Mouse (Mus musculus) liver, postnatal 0 days (tissue): ENCODE measurements around the gene Syt7. TPM values are rescaled to one million over a fixed set of nuclear protein-coding genes. Genes with fewer than 3 reads are reported as not detected.

Experiments
- ATAC-seq: fragments of 200-750 bp; cut with Nextera tagmentation; 2 replicates; pipeline ENCODE4 v1.8.0; 2017; ENCODE audit warnings: mild to moderate bottlenecking, moderate library complexity
- DNase-seq: peaks from one replicate; pipeline ENCODE4 v3.0.0-alpha.2; 2016
- H3K27ac ChIP-seq: fragments of 300-500 bp; sonication (generic); 2 replicates; pipeline ENCODE4 v1.5.1; 2014; ENCODE audit warnings: antibody characterized with exemption, moderate library complexity, mild to moderate bottlenecking, low read depth
- H3K27me3 ChIP-seq: fragments of 300-500 bp; sonication (generic); 2 replicates; pipeline ENCODE4 v1.6.1; 2014; ENCODE audit warnings: low read length, control low read depth, mixed read lengths; ENCODE audit not compliant: insufficient read depth
- H3K36me3 ChIP-seq: fragments of 300-500 bp; sonication (generic); replicated peaks from 2 replicates; pipeline ENCODE4 v1.6.1; 2014; ENCODE audit warnings: mild to moderate bottlenecking, control low read depth, low read length, moderate library complexity, mixed read lengths; ENCODE audit not compliant: insufficient read depth
- H3K4me1 ChIP-seq: fragments of 300-500 bp; sonication (generic); 2 replicates; pipeline ENCODE4 v1.6.1; 2014; ENCODE audit warnings: antibody characterized with exemption, mild to moderate bottlenecking, control low read depth; ENCODE audit not compliant: insufficient read depth
- H3K4me2 ChIP-seq: fragments of 300-500 bp; sonication (generic); 2 replicates; pipeline ENCODE4 v1.6.1; 2014; ENCODE audit warnings: low read depth, mild to moderate bottlenecking, low read length, moderate library complexity, mixed read lengths
- H3K4me3 ChIP-seq: fragments of 300-500 bp; sonication (generic); 2 replicates; pipeline ENCODE4 v1.5.1; 2014; ENCODE audit warnings: low read depth, low read length
- H3K9ac ChIP-seq: fragments of 300-500 bp; sonication (generic); replicated peaks from 2 replicates; pipeline ENCODE4 v1.6.1; 2014; ENCODE audit warnings: mild to moderate bottlenecking, moderate library complexity
- H3K9me3 ChIP-seq: fragments of 300-500 bp; sonication (generic); 2 replicates; pipeline ENCODE4 v1.6.1; 2016; ENCODE audit warnings: mild to moderate bottlenecking, control low read depth, low read length, mixed read lengths
- CTCF ChIP-seq: sonication (generic); IDR thresholded peaks from 2 replicates; pipeline ENCODE4 v1.5.1; 2016; ENCODE audit warnings: antibody characterized with exemption, low read depth
- EP300 ChIP-seq: IDR thresholded peaks from 2 replicates; pipeline ENCODE4 v1.6.1; 2016; ENCODE audit warnings: antibody characterized with exemption, low read depth, mild to moderate bottlenecking
- WGBS: fragments of 180-500 bp; shearing (Covaris S2); extraction: QIAGEN DNeasy Blood & Tissue Kit; methylation state at CpG from one replicate; pipeline ENCODE4 v1.1.7; 2014; ENCODE audit not compliant: insufficient replicate concordance; 5-methylcytosine and 5-hydroxymethylcytosine counted together
- polyA plus RNA-seq: library from polyadenylated mRNA; unstranded; fragments of >200 nt; fragmentation: Nextera tagmentation; extraction: Ambion mirVana; gene quantifications from 2 replicates; pipeline ENCODE4 v1.2.1, GENCODE M21; 2015

Syt7 gene
- polyA plus RNA-seq, 1 experiment from 2014 or later: 0.04 TPM

DNA sequence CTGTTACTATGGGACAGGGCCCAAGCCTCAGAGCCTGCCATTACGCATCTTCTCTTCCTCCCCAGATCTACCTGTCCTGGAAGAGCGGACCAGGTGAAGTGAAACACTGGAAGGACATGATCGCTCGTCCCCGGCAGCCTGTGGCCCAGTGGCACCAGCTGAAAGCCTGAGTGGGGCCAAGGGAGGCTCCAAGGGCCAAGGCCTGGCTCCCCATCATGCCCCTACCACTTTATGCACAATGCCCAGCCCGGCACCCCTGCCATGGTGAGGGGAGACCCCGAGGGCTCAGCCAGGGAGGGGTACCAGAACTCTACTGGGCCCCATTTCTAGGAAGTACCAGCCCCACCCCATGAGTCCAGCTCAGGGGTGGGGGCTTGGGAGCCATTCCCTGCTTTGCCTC, 59.4 kb downstream of the Syt7 start:
- no peak for TF ChIP-seq CTCF
- TF ChIP-seq EP300: no peak
- WGBS: 87% methylated on average over 7 of the region's 7 CpGs
- H3K4me2 ChIP-seq: no peak overlapping the region
- no peak for ATAC-seq
- peaks cover 7% of the 10 kb centered on the region; the same call in 1 of the 2 replicates for H3K27me3 ChIP-seq
- no peaks in the 10 kb centered on the region for H3K36me3 ChIP-seq
- no peak for DNase-seq
- H3K27ac ChIP-seq: no peak overlapping the region
- no peak overlapping the region for H3K9ac ChIP-seq
- no peak overlapping the region for H3K4me3 ChIP-seq
- no peaks in the 10 kb centered on the region; the same call in 1 of the 2 replicates for H3K9me3 ChIP-seq
- H3K4me1 ChIP-seq: no peaks in the 10 kb centered on the region

DNA sequence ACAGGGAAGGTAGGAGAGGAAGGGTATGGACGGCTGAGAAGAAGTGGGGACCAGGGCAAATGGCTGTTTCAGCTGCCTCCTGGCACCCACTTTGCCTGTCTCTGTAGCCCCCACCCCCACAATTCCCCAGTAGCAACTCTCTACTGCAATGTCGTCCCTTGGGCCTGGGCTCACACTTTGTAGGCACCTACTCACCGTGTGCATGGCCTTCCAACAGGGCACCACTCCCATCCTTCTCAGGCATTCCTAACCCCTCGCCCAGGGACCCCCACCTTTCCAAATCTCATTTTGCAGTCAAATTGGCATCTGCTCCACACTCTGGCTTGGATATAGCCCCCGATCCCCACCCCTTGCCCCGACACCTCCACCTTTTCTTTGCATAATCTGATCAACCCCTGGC, 60.3 kb downstream of the Syt7 start:
- WGBS: 67% methylated on average over 6 of the region's 6 CpGs
- DNase-seq (no peak), ATAC-seq (no peak)
- TF ChIP-seq EP300 (no peak), CTCF (no peak)
- Histone ChIP-seq H3K27ac (no peak overlapping the region), H3K27me3 (peaks cover 13% of the 10 kb centered on the region; the same call in 1 of the 2 replicates), H3K4me3 (no peak overlapping the region), H3K9ac (no peak overlapping the region), H3K9me3 (no peaks in the 10 kb centered on the region; the same call in 1 of the 2 replicates), H3K4me2 (no peak overlapping the region), H3K4me1 (no peaks in the 10 kb centered on the region), H3K36me3 (no peaks in the 10 kb centered on the region)

DNA sequence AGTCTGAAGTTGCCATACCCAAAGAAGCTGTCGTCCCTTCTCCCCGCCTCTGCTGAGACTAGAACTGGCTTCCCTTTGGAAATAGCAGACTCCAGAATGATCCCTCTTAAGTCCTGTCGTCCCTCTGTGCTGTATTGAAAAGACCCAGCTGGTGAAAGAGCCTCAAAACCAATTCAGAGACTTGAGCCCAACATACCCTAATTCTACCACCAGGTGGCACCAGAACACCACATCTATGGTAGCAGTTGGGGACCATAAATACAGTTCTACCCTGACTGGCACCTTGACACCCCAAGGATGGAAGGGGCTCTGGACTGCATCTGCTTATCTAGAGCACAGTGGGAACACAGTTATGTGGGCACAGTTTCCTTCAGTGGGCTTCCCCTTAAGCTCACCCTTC, 60.8 kb downstream of the Syt7 start:
- Histone ChIP-seq H3K4me1 (no peaks in the 10 kb centered on the region), H3K27ac (no peak overlapping the region), H3K4me3 (no peak overlapping the region), H3K36me3 (no peaks in the 10 kb centered on the region), H3K9me3 (no peaks in the 10 kb centered on the region; the same call in 1 of the 2 replicates), H3K9ac (no peak overlapping the region), H3K4me2 (no peak overlapping the region), H3K27me3 (peaks cover 17% of the 10 kb centered on the region)
- peak; percentile 96 for TF ChIP-seq CTCF
- TF ChIP-seq EP300: no peak
- WGBS: 8% methylated on average over 3 of the region's 3 CpGs
- DNase-seq: peak; percentile 69
- no peak for ATAC-seq

GRCm38 (mm10) chr19:10454718-10455436, 66.0 kb downstream of the Syt7 start:
- TF ChIP-seq EP300 (no peak), CTCF (no peak)
- no peaks in the 10 kb centered on the region for H3K9me3 ChIP-seq
- no peak overlapping the region for H3K27ac ChIP-seq
- ATAC-seq: no peak
- peaks cover 68% of the 10 kb centered on the region for H3K27me3 ChIP-seq
- WGBS: 56% methylated on average over 4 of the region's 4 CpGs
- H3K4me1 ChIP-seq: peaks cover 9% of the 10 kb centered on the region; the same call in 1 of the 2 replicates
- H3K4me2 ChIP-seq: no peak overlapping the region
- no peak for DNase-seq
- no peak overlapping the region for H3K9ac ChIP-seq
- no peak overlapping the region for H3K4me3 ChIP-seq
- H3K36me3 ChIP-seq: no peaks in the 10 kb centered on the region

GRCm38 (mm10) chr19:10455437-10455806, 66.5 kb downstream of the Syt7 start:
- TF ChIP-seq EP300 (no peak), CTCF (no peak)
- Histone ChIP-seq H3K4me1 (peaks cover 9% of the 10 kb centered on the region; the same call in 1 of the 2 replicates), H3K4me3 (no peak overlapping the region), H3K27me3 (peaks cover 70% of the 10 kb centered on the region), H3K4me2 (no peak overlapping the region), H3K36me3 (no peaks in the 10 kb centered on the region), H3K27ac (no peak overlapping the region), H3K9me3 (no peaks in the 10 kb centered on the region), H3K9ac (no peak overlapping the region)
- ATAC-seq (no peak), DNase-seq (no peak)
- WGBS: 51% methylated on average over 3 of the region's 3 CpGs

DNA sequence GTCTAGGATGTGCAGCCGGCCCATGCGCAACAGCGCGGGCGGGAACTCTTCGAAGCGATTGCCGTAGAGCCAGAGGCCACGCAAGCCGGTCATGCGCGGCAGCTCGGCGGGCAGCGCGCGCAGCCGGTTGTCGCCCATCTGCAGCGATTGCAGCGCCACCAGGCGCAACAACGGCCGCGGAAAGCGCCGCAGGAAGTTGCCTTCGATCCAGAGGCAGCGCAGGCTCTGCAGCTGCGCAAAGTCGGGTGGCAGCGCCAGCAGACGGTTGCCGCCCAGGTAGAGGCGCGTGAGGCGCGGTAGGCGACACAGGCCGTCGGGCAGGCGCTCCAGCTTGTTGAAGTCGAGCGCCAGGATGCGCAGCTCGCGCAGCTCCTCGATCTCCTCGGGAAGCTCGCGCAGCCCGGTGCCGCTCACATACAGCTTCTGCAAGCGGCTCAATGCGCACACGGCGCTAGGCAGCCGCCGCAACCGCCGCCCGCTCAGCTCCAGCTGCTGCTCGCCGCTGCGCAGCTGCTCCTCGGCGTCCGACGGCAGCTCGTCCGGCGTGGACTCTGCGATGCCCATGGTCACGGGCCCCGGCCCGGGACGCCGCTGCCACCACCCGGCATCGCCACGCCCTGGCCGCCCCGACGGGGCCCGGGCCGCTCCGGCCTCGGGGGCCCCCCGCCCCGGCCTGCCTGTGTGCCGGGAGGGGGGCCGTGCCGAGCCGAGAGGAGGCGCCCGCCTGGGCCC, 68.0 kb downstream of the Syt7 start, which contains the start of gene Lrrc10b:
Lrrc10b (minus strand) TSS at position 722 of the 732 bp plus-strand sequence.
- peaks cover 9% of the 10 kb centered on the region; the same call in 1 of the 2 replicates for H3K4me1 ChIP-seq
- no peaks in the 10 kb centered on the region for H3K9me3 ChIP-seq
- peaks cover 78% of the 10 kb centered on the region for H3K27me3 ChIP-seq
- no peak within 1 kb of the TSS for H3K9ac ChIP-seq
- DNase-seq: peak; percentile 63
- peak; percentile 59 for ATAC-seq
- 2% methylated on average over 82 of the region's 96 CpGs for WGBS
- peak within 1 kb of the TSS; percentile 67 for H3K4me2 ChIP-seq
- H3K27ac ChIP-seq: no peak within 1 kb of the TSS
- TF ChIP-seq EP300: no peak
- TF ChIP-seq CTCF: peak; percentile 54
- H3K36me3 ChIP-seq: no peaks in the 10 kb centered on the region
- peak within 1 kb of the TSS; percentile 39 for H3K4me3 ChIP-seq
